Mouse (Mus musculus): ENCODE data around the gene Trim29. TPM values are rescaled to one million over a fixed set of nuclear protein-coding genes. Genes with fewer than 3 reads are reported as not detected.

Gene Trim29
- total RNA-seq, 2 experiments from 2014 or later: 0.19 TPM; not detected in 1

Other genes with a start within 250 kb of the Trim29 start
- gene Arhgef12, start 203.6 kb upstream of the Trim29 start, total RNA-seq (2021): 100 to 1,000 TPM; 139 to 150 TPM
- 10 to 100 TPM; 11.9 to 12.7 TPM for gene Tmem136, start 194.3 kb upstream of the Trim29 start, total RNA-seq (2021)
- gene Pou2f3, start 100.5 kb upstream of the Trim29 start, total RNA-seq (2021): under 1 TPM; 0.11 to 0.17 TPM
- gene Oaf, start 70.9 kb upstream of the Trim29 start, total RNA-seq (2021): 10 to 100 TPM; 22.1 to 27.7 TPM